Mouse (Mus musculus): ENCODE measurements at regions not wholly inside any gene's neighbourhood (a gene's known extent, or its start where the extent isn't known, plus 50 kb on each side); places are given as distances from the start of the nearest gene placed in this dataset.

GRCm38 (mm10) chr1:166803928-166804327 is 122.3 kb upstream of the Fmo9 start:
- no peaks in the 10 kb centered on the region for H3K9me3 ChIP-seq (replicated peaks; ENCODE audit: low read length)
- H3K27ac ChIP-seq, result no peak overlapping the region
- no peak for TF ChIP-seq CTCF (IDR thresholded peaks at IDR 0.05; ENCODE audit: low read depth)
- no peaks in the 10 kb centered on the region for H3K36me3 ChIP-seq (ENCODE audit: insufficient read depth, low read length)
- H3K4me3 ChIP-seq (replicated peaks; ENCODE audit: low read depth, low read length), result no peak overlapping the region
- H3K4me1 ChIP-seq (replicated peaks; ENCODE audit: insufficient read depth, low read length), result no peaks in the 10 kb centered on the region
- no peak overlapping the region for H3K4me2 ChIP-seq (ENCODE audit: low read length)
- WGBS, result 49% methylated on average over 2 of the region's 2 CpGs
- ATAC-seq (replicated peaks; ENCODE audit: low FRiP score, low read depth) (no peak), DNase-seq (ENCODE audit: low spot score) (no peak)
- no peak overlapping the region for H3K9ac ChIP-seq (ENCODE audit: low read depth, low read length)
- H3K27me3 ChIP-seq (ENCODE audit: insufficient read depth, low read length), result no peaks in the 10 kb centered on the region

- Histone ChIP-seq H3K27ac (no peak overlapping the region), H3K4me1 (replicated peaks; ENCODE audit: insufficient read depth, low read length) (no peaks in the 10 kb centered on the region), H3K9ac (ENCODE audit: low read depth, low read length) (no peak overlapping the region), H3K4me2 (ENCODE audit: low read length) (no peak overlapping the region), H3K9me3 (replicated peaks; ENCODE audit: low read length) (no peaks in the 10 kb centered on the region), H3K4me3 (replicated peaks; ENCODE audit: low read depth, low read length) (no peak overlapping the region), H3K27me3 (ENCODE audit: insufficient read depth, low read length) (no peaks in the 10 kb centered on the region), H3K36me3 (ENCODE audit: insufficient read depth, low read length) (no peaks in the 10 kb centered on the region)
- DNase-seq (ENCODE audit: low spot score), result no peak
- WGBS, result 59% methylated on average over 1 of the region's 1 CpGs
- no peak for ATAC-seq (replicated peaks; ENCODE audit: low FRiP score, low read depth)
- TF ChIP-seq CTCF (IDR thresholded peaks at IDR 0.05; ENCODE audit: low read depth), result no peak
Observed at GRCm38 (mm10) chr1:166804333-166804732, 122.7 kb upstream of the Fmo9 start.

- ATAC-seq (replicated peaks; ENCODE audit: low FRiP score, low read depth) (no peak), DNase-seq (ENCODE audit: low spot score) (no peak)
- H3K4me2 ChIP-seq (ENCODE audit: low read length), result no peak overlapping the region
- H3K4me3 ChIP-seq (replicated peaks; ENCODE audit: low read depth, low read length), result no peak overlapping the region
- no peak overlapping the region for H3K27ac ChIP-seq
- no peaks in the 10 kb centered on the region for H3K9me3 ChIP-seq (replicated peaks; ENCODE audit: low read length)
- no peak overlapping the region for H3K9ac ChIP-seq (ENCODE audit: low read depth, low read length)
- H3K4me1 ChIP-seq (replicated peaks; ENCODE audit: insufficient read depth, low read length), result no peaks in the 10 kb centered on the region
- H3K36me3 ChIP-seq (ENCODE audit: insufficient read depth, low read length), result no peaks in the 10 kb centered on the region
- no peaks in the 10 kb centered on the region for H3K27me3 ChIP-seq (ENCODE audit: insufficient read depth, low read length)
- WGBS, result 60% methylated on average over 7 of the region's 7 CpGs
- TF ChIP-seq CTCF (IDR thresholded peaks at IDR 0.05; ENCODE audit: low read depth), result no peak
Observed at GRCm38 (mm10) chr1:166807163-166807945, 125.7 kb upstream of the Fmo9 start.

GRCm38 (mm10) chr1:166811341-166812071 is 129.9 kb upstream of the Fmo9 start:
- 76% methylated on average over 9 of the region's 9 CpGs for WGBS
- no peaks in the 10 kb centered on the region for H3K4me1 ChIP-seq (replicated peaks; ENCODE audit: insufficient read depth, low read length)
- H3K36me3 ChIP-seq (ENCODE audit: insufficient read depth, low read length), result no peaks in the 10 kb centered on the region
- no peak for ATAC-seq (replicated peaks; ENCODE audit: low FRiP score, low read depth)
- no peak overlapping the region for H3K27ac ChIP-seq
- H3K9me3 ChIP-seq (replicated peaks; ENCODE audit: low read length), result no peaks in the 10 kb centered on the region
- DNase-seq (ENCODE audit: low spot score), result no peak
- TF ChIP-seq CTCF (IDR thresholded peaks at IDR 0.05; ENCODE audit: low read depth), result no peak
- H3K4me3 ChIP-seq (replicated peaks; ENCODE audit: low read depth, low read length), result no peak overlapping the region
- no peak overlapping the region for H3K4me2 ChIP-seq (ENCODE audit: low read length)
- H3K9ac ChIP-seq (ENCODE audit: low read depth, low read length), result no peak overlapping the region
- no peaks in the 10 kb centered on the region for H3K27me3 ChIP-seq (ENCODE audit: insufficient read depth, low read length)

- Histone ChIP-seq H3K27me3 (ENCODE audit: insufficient read depth, low read length) (no peaks in the 10 kb centered on the region), H3K9ac (ENCODE audit: low read depth, low read length) (no peak overlapping the region), H3K4me2 (ENCODE audit: low read length) (no peak overlapping the region), H3K4me1 (replicated peaks; ENCODE audit: insufficient read depth, low read length) (no peaks in the 10 kb centered on the region), H3K9me3 (replicated peaks; ENCODE audit: low read length) (no peaks in the 10 kb centered on the region), H3K36me3 (ENCODE audit: insufficient read depth, low read length) (no peaks in the 10 kb centered on the region), H3K27ac (no peak overlapping the region), H3K4me3 (replicated peaks; ENCODE audit: low read depth, low read length) (no peak overlapping the region)
- DNase-seq (ENCODE audit: low spot score) (no peak), ATAC-seq (replicated peaks; ENCODE audit: low FRiP score, low read depth) (no peak)
- TF ChIP-seq CTCF (IDR thresholded peaks at IDR 0.05; ENCODE audit: low read depth), result no peak
- 82% methylated on average over 7 of the region's 7 CpGs for WGBS
Observed at GRCm38 (mm10) chr1:166812072-166812461, 130.4 kb upstream of the Fmo9 start.

GRCm38 (mm10) chr1:166812920-166813439 is 131.3 kb upstream of the Fmo9 start:
- no peak for TF ChIP-seq CTCF (IDR thresholded peaks at IDR 0.05; ENCODE audit: low read depth)
- H3K9ac ChIP-seq (ENCODE audit: low read depth, low read length), result no peak overlapping the region
- no peak overlapping the region for H3K4me2 ChIP-seq (ENCODE audit: low read length)
- DNase-seq (ENCODE audit: low spot score), result no peak
- H3K4me1 ChIP-seq (replicated peaks; ENCODE audit: insufficient read depth, low read length), result no peaks in the 10 kb centered on the region
- no peak overlapping the region for H3K4me3 ChIP-seq (replicated peaks; ENCODE audit: low read depth, low read length)
- H3K9me3 ChIP-seq (replicated peaks; ENCODE audit: low read length), result no peaks in the 10 kb centered on the region
- no peaks in the 10 kb centered on the region for H3K27me3 ChIP-seq (ENCODE audit: insufficient read depth, low read length)
- H3K27ac ChIP-seq, result no peak overlapping the region
- 86% methylated on average over 7 of the region's 7 CpGs for WGBS
- no peaks in the 10 kb centered on the region for H3K36me3 ChIP-seq (ENCODE audit: insufficient read depth, low read length)
- no peak for ATAC-seq (replicated peaks; ENCODE audit: low FRiP score, low read depth)
